Mouse (Mus musculus): Measurements from ENCODE around the gene Pold1.
A peak's percentile ranks its signal among the peaks of the same experiment; 100 is the strongest.

The Pold1 gene

GRCm38 (mm10) chr7:44484109-44484508 lies 64.5 kb downstream of the Pold1 start:
- peak; percentile 2 for DNase-seq

DNA sequence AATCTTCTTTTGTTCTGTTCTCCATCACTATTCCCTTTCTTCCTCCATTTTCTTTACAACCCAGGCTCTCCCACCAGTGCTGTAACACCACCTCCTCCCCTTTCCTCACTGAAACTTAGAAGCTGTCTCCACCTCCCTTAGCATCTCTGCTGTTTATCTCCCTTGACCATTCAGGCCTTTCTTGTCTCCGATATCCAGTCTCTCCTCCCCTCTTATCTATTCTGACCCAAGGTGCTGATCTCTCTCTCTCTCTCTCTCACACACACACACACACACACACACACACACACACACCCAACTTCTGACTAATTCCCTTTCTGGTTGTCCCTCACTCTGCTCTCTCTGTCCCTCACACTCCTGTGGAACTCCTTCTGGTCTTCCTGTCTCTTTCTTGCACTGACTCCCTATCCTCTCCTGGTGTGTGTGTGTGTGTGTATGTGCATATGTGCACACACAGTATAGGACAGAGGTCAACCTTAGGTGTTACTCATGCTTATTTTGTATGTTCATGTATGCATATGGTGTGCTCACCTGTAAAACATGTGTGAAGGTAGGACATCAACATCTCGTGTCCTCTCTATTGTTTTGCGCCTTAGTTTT lies 65.7 kb downstream of the Pold1 start:
- DNase-seq: no peak
